Mouse (Mus musculus): ENCODE measurements around the gene Zfp710. TPM values are rescaled to one million over a fixed set of nuclear protein-coding genes. Genes with fewer than 3 reads are reported as not detected.
A peak's percentile ranks its signal among the peaks of the same experiment; 100 is the strongest.

The Zfp710 gene
- polyA plus RNA-seq, 1 experiment from 2014 or later: 21.5 TPM

DNA sequence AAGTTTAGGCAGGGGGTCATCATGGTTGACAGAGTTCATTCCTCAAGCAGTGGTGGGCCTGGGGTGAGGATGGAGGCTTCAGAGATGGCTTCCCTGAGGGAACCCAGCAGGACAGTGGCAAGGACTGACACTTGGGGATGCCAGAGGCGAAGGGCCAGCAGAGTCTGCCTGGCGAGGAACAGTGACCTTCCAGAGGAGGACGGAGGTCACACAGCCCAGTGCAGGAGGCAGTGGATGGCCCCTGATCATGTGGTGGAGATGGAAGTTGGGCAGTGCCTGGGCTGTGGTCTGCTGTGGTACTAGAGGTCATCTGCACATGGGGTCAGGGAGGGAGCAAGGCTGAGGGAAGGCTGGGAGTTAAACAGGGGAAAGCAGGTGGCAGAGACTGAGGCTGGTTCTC, 40.6 kb downstream of the Zfp710 start:
- Histone ChIP-seq H3K36me3 (replicated peaks) (no peaks in the 10 kb centered on the region), H3K4me3 (no peak overlapping the region), H3K27ac (replicated peaks) (peak overlapping the region; percentile 3; the same call in 1 of the 2 replicates), H3K27me3 (replicated peaks; ENCODE audit: low read depth, poor library complexity, severe bottlenecking) (no peaks in the 10 kb centered on the region), H3K9me3 (no peaks in the 10 kb centered on the region), H3K4me1 (peaks cover 92% of the 10 kb centered on the region)
- WGBS: 81% methylated on average over 3 of the region's 3 CpGs
- DNase-seq (ENCODE audit: low spot score): no peak

DNA sequence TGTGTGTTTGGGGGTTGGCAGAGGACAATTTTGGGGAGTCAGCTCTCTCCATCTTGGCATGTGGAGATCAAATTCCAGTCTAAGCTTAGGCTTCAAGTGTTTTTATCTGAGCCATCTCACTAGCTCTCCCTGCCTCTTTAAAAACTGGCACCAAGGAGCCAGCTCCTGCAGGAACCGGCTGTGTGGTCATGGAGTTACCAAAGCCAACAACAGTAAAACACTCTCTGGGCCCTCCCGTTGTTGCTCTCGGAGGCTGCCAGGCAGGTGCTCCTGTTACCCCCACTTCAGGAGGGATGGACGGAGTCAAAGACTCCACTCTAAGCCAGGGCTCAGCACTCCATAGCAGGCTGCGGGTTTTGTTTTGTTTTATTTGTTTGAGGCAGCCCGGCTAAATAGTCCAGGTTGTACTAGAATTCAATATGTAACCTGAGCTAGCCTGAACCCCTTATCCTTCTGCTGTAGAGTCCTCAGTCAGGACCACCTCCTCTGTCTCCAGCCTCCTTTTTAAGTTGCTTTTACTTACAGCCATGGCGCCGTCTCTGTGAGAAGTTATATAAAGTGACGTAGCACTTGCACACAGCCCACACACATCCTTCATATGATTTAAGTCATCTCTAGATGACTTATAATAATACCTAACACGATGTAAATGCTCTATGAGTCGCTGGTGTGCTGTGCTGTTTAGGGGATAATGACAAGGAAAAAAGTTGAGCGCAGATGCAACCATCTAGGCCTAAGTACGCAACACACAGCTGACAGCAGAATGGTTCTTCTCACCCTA, 42.3 kb downstream of the Zfp710 start:
- Histone ChIP-seq H3K4me3 (no peak overlapping the region), H3K4me1 (peaks cover 92% of the 10 kb centered on the region)
- 75% methylated on average over 13 of the region's 13 CpGs for WGBS

DNA sequence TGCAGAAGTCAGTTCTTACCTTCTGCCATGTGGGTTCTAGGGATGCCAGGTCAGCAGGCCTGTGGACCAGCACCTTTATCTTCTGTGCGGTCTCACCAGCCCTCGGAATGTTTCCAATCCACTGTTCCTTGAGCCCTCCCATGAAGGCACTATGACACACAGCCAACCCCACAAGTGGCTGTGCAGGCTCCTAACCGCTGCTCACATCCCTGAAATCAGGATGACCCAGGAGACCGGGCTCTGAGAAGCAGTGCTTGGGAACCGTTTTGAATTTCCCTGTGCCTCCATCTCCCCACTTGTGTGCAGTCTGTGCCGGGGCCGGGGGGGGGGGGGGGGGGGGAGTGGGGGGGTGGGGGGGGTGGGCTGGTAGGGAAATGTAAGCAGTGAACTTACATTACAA, 43.7 kb downstream of the Zfp710 start:
- H3K27me3 ChIP-seq (replicated peaks; ENCODE audit: low read depth, poor library complexity, severe bottlenecking): no peaks in the 10 kb centered on the region
- H3K4me3 ChIP-seq: no peak overlapping the region
- 61% methylated on average over 5 of the region's 7 CpGs for WGBS
- H3K27ac ChIP-seq (replicated peaks): no peak overlapping the region
- no peak for DNase-seq (ENCODE audit: low spot score)
- H3K4me1 ChIP-seq: peaks cover 92% of the 10 kb centered on the region
- H3K36me3 ChIP-seq (replicated peaks): peaks cover 4% of the 10 kb centered on the region
- H3K9me3 ChIP-seq: no peaks in the 10 kb centered on the region

More for the DNA sequence above, 42.3 kb downstream of the Zfp710 start:
- DNase-seq (ENCODE audit: low spot score): no peak
- H3K27ac ChIP-seq (replicated peaks): no peak overlapping the region
- no peaks in the 10 kb centered on the region for H3K27me3 ChIP-seq (replicated peaks; ENCODE audit: low read depth, poor library complexity, severe bottlenecking)
- no peaks in the 10 kb centered on the region for H3K9me3 ChIP-seq
- peaks cover 4% of the 10 kb centered on the region; the same call in 1 of the 2 replicates for H3K36me3 ChIP-seq (replicated peaks)

DNA sequence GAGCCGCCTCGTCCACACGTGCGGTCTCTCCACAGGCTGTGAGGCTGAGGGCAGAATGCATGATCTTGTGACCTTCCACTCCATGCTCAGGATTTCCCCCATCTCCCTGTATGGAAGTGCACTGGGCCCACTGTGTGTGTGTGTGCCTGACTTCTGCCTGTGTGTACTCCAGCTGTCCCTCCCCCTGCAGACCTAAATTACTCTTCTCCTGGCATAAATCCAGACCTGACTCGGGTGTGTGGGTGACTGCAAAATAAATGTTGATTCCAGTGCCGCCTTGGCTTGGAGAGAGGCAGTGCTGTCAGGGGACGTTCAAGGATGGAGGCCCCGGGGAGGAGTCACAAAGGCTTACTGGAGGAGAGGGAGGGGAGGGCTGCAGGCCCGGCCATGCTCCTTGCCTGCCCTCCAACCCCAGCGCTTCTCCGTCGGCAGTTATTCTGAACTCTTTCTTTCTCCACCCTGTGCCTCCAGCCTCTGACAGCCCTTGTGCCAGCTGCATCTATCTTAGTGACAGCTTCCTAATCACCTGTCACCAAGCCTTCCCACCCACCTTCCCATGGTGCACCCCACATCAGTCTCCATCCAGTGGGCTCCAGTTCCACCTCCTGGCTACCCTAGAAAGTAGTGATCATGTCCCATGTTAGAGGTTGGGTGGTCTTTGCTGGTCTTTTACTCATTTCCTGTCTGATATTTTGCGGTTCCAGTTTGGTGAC, 45.2 kb downstream of the Zfp710 start:
- H3K9me3 ChIP-seq: no peaks in the 10 kb centered on the region
- no peak overlapping the region for H3K4me3 ChIP-seq
- H3K27me3 ChIP-seq (replicated peaks; ENCODE audit: low read depth, poor library complexity, severe bottlenecking): no peaks in the 10 kb centered on the region
- H3K4me1 ChIP-seq: peaks cover 92% of the 10 kb centered on the region
- no peak for DNase-seq (ENCODE audit: low spot score)
- H3K36me3 ChIP-seq (replicated peaks): peaks cover 4% of the 10 kb centered on the region
- H3K27ac ChIP-seq (replicated peaks): peak overlapping the region; percentile 69
- WGBS: 27% methylated on average over 13 of the region's 13 CpGs

DNA sequence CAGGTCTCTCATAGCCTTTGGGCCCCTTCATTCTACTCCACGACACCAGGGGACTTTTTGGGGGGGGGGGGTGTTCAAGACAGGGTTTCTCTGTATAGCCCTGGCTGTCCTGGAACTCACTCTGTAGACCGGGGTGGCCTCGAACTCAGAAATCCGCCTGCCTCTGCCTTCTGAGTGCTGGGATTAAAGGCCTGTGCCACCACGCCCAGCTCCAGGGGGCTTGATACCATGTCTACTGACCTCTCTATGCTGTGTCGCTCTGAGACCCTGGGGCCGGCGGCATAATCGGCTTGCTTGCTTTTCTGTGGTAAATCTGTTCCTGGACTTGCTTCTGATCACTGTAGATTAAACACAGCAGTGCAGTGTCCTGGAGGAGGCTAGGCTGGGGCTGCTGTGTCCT, 46.6 kb downstream of the Zfp710 start:
- H3K27me3 ChIP-seq (replicated peaks; ENCODE audit: low read depth, poor library complexity, severe bottlenecking): no peaks in the 10 kb centered on the region
- H3K4me3 ChIP-seq: no peak overlapping the region
- WGBS: 88% methylated on average over 9 of the region's 9 CpGs
- H3K36me3 ChIP-seq (replicated peaks): peaks cover 4% of the 10 kb centered on the region
- H3K9me3 ChIP-seq: no peaks in the 10 kb centered on the region
- H3K4me1 ChIP-seq: peaks cover 95% of the 10 kb centered on the region
- no peak for DNase-seq (ENCODE audit: low spot score)
- H3K27ac ChIP-seq (replicated peaks): peak overlapping the region; percentile 48

DNA sequence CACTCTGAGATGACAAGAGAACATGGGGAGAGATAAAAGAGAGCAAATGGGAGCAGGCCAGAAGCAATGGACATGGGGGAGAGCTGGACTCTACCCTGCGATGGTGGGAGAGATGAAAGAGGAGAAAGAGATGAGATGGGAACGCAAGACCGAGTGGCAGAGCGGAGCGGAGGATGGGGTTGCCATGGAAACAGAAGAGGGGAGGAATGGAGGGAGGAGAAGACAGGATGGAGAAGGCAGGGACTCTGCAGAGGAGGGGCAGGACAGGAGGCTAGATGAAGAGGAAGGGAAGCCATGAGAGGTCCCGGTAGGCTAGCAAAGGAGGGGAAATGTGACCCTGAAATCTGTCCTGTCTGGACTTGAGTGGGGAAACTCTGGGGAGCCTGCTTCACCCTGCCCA, 47.7 kb downstream of the Zfp710 start:
- WGBS: 59% methylated on average over 6 of the region's 6 CpGs
- H3K4me1 ChIP-seq: peaks cover 95% of the 10 kb centered on the region
- no peak for DNase-seq (ENCODE audit: low spot score)

DNA sequence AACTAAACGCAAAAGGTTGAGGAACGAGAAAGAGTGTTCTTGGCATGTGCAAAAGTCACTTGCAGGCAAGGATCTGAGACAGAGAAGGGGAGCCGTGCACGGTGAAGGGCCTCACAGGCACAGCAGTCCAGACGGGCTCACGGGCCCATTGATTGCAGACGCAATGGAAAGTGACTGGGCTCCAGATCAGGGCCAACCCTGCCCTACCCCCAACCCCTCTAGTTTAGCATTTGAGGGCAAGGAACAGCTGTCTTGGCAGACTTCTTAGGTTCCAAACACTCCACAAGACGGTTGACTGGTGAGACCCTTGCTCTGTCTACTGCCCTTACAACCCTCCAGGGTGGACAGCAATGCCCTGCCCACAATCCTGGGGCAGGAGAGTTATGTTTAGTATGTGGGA, 48.9 kb downstream of the Zfp710 start:
- Histone ChIP-seq H3K27me3 (replicated peaks; ENCODE audit: low read depth, poor library complexity, severe bottlenecking) (no peaks in the 10 kb centered on the region), H3K4me1 (peaks cover 99% of the 10 kb centered on the region), H3K27ac (replicated peaks) (peak overlapping the region; percentile 88), H3K36me3 (replicated peaks) (peaks cover 4% of the 10 kb centered on the region), H3K9me3 (no peaks in the 10 kb centered on the region), H3K4me3 (no peak overlapping the region)
- no peak for DNase-seq (ENCODE audit: low spot score)
- 79% methylated on average over 8 of the region's 8 CpGs for WGBS

More for the DNA sequence above, 47.7 kb downstream of the Zfp710 start:
- H3K27ac ChIP-seq (replicated peaks): 0 out of 2 replicates have a peak overlapping the region, but pooled peaks have one; percentile 30
- peaks cover 4% of the 10 kb centered on the region for H3K36me3 ChIP-seq (replicated peaks)
- H3K4me3 ChIP-seq: no peak overlapping the region
- H3K27me3 ChIP-seq (replicated peaks; ENCODE audit: low read depth, poor library complexity, severe bottlenecking): no peaks in the 10 kb centered on the region
- no peaks in the 10 kb centered on the region for H3K9me3 ChIP-seq

DNA sequence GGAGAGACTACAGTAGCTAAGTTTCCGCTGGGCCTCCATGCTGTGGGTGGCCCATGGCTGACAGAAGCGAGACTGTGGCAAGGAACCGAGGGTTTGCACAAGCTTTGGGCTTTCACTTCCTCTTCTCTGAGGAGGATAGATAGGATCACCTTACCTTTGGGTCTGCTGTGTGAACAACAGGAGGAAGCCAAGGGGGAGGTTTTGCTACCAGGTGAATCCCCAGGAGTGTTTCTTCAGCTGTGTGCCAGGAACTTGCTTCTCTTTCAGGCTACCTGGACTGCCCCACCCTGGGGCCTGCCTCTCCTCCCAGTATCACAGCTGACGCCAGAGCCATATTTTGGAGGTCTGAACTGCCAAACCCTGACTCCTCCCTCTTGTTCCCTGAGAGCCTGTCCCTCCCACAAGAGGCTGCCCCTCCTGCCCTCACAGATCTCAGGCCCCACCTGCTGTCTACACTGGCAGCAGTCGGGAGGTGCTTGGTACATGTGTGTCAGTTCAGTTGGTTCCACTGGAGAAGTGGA, 50.4 kb downstream of the Zfp710 start:
- Histone ChIP-seq H3K36me3 (replicated peaks) (peaks cover 4% of the 10 kb centered on the region), H3K27ac (replicated peaks) (peak overlapping the region; percentile 88), H3K27me3 (replicated peaks; ENCODE audit: low read depth, poor library complexity, severe bottlenecking) (no peaks in the 10 kb centered on the region), H3K4me3 (no peak overlapping the region), H3K4me1 (peaks cover 96% of the 10 kb centered on the region), H3K9me3 (no peaks in the 10 kb centered on the region)
- DNase-seq (ENCODE audit: low spot score): no peak
- WGBS: 45% methylated on average over 5 of the region's 5 CpGs

DNA sequence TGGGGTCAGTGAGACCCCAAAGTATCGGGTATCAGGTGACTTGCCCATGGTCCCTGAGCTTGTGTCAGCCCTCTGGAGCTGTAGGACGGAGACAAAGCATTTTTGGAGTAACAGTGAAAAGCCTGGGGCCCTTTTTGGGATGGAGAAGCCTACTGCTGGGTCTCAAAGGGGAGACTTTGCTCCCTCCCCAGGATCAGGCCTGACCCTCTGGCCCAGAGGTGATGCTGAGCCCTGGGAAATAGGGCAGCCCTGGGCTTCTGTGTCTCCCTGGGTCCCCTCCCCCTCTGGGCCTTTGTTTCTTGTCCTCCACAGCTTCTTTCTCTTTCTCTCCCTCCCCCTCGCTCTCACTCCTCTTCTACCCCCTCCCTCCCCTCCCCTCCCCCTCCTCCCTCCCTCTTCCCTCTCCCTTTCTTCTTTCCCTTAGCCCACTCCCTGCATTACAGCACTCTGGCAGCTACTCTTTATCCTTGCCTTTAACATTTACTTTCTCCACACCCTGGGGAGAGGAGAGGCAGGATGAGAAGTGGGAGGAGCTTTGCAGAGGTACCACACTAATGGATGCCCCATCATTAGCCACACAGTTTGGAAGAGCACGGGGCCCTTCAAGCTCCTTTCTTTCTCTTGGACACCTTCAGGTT, 51.5 kb downstream of the Zfp710 start:
- Histone ChIP-seq H3K27ac (replicated peaks) (peak overlapping the region; percentile 88), H3K9me3 (no peaks in the 10 kb centered on the region), H3K4me1 (peaks cover 89% of the 10 kb centered on the region), H3K27me3 (replicated peaks; ENCODE audit: low read depth, poor library complexity, severe bottlenecking) (no peaks in the 10 kb centered on the region), H3K4me3 (peak overlapping the region; percentile 27; the same call in 1 of the 2 replicates), H3K36me3 (replicated peaks) (peaks cover 3% of the 10 kb centered on the region)
- DNase-seq (ENCODE audit: low spot score): peak; percentile 54
- 12% methylated on average over 4 of the region's 4 CpGs for WGBS

DNA sequence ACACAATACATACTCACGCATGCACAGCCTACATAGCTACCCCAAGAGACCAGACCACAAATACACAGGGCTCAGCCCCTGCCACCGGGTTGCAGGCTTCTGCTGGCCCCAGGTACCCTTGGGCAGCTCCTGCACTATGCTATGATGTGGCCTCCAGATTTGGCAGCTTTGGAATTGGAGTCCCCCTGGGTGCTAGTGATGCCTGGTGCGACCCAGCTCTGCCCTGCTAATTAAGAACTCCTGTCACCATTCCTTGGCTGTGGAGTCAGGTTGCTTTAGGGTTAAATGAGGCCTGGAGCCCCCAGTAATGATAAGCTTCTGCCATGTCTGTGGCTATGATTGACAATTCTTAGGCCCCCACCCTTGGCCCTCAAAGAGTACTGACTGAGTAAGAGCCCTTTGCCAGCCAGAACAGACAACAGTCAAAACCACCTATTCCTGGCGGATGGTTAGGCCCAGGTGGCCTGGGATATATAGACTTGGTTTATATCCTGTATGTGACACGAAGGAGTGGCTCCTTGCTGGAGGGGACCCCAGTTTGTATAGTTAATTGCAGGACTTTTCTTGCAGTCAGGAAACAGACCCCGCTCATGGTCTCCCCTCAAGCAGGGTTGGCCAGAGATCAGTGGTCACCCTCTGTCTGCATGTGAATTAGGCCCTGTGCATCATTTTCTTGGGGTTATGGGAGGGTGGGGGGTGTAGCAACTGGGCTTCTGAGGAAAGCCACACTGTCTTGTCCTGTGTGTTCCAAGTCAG, 52.5 kb downstream of the Zfp710 start:
- Histone ChIP-seq H3K9me3 (no peaks in the 10 kb centered on the region), H3K4me1 (peaks cover 78% of the 10 kb centered on the region), H3K27ac (replicated peaks) (peak overlapping the region; percentile 88), H3K36me3 (replicated peaks) (peaks cover 13% of the 10 kb centered on the region), H3K4me3 (no peak overlapping the region), H3K27me3 (replicated peaks; ENCODE audit: low read depth, poor library complexity, severe bottlenecking) (no peaks in the 10 kb centered on the region)
- DNase-seq (ENCODE audit: low spot score): no peak
- 51% methylated on average over 6 of the region's 6 CpGs for WGBS

DNA sequence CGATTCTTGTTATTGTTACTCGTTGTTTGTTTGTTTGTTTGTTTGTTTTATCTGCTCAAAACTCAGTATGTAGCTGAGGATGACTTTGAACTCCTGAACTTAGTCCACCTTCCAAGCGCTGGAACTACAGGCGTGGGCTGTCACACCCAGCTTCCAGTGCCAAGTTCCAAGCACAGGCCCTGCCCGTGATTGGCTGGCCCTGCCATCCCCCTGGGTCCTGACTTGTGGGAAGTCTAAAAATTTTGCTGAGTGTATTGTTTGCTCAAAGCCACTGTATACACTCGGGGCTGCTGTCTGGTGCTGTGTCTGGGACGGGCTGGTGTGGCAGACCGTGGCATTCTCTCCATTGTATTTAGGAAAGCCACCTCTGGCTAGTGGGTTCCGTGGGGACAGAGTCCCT, 53.2 kb downstream of the Zfp710 start:
- Histone ChIP-seq H3K4me1 (peaks cover 73% of the 10 kb centered on the region), H3K9me3 (no peaks in the 10 kb centered on the region), H3K27ac (replicated peaks) (peak overlapping the region; percentile 45), H3K27me3 (replicated peaks; ENCODE audit: low read depth, poor library complexity, severe bottlenecking) (no peaks in the 10 kb centered on the region), H3K36me3 (replicated peaks) (peaks cover 20% of the 10 kb centered on the region), H3K4me3 (no peak overlapping the region)
- no peak for DNase-seq (ENCODE audit: low spot score)
- 81% methylated on average over 9 of the region's 9 CpGs for WGBS

DNA sequence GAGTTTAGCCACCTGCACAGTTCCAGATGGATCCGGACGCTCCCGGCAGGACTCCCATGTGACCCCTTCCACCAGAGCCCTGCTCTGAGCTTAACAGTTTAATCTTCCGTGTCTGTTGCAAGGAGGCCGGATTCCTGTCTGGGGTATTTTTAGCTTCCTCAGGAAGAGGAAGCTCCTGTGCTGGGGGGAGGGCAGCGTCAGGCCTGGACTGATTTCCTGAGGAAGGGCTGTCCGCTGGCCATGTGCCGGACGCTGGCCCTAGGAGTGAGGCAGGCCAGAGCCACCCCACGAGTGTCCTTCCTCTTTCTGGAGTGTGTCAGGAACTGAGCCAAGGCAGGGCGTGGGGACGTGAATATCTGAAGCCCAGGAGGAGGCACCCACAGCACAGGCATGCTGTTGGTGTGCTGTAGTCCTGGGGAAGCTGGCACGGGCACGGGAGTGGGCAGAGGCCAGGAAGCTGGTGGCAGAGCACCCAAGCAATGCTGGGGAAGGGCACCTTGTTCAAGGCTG, 54.2 kb downstream of the Zfp710 start:
- Histone ChIP-seq H3K9me3 (no peaks in the 10 kb centered on the region), H3K4me1 (peaks cover 62% of the 10 kb centered on the region), H3K36me3 (replicated peaks) (peaks cover 30% of the 10 kb centered on the region), H3K4me3 (peak overlapping the region; percentile 27; the same call in 1 of the 2 replicates), H3K27me3 (replicated peaks; ENCODE audit: low read depth, poor library complexity, severe bottlenecking) (no peaks in the 10 kb centered on the region), H3K27ac (replicated peaks) (peak overlapping the region; percentile 83)
- WGBS: 31% methylated on average over 14 of the region's 14 CpGs
- DNase-seq (ENCODE audit: low spot score): peak; percentile 73

Measured in embryonic facial prominence, embryonic 10.5 days (tissue).